Mouse (Mus musculus): ENCODE results near the gene Yjefn3. TPM values are rescaled to one million over a fixed set of nuclear protein-coding genes. Genes with fewer than 3 reads are reported as not detected.

Gene Yjefn3
- total RNA-seq, 2 experiments from 2014 or later = 9.0 to 9.5 TPM

- DNase-seq = no peak
Measured at GRCm38 (mm10) chr8:69880841-69881240, 21.7 kb downstream of the Yjefn3 start.

- no peak for DNase-seq
Measured at GRCm38 (mm10) chr8:69879678-69880077, 22.8 kb downstream of the Yjefn3 start.

- DNase-seq = peak; percentile 58
Measured at GRCm38 (mm10) chr8:69877992-69878391, 24.5 kb downstream of the Yjefn3 start.

GRCm38 (mm10) chr8:69877396-69877795, 25.1 kb downstream of the Yjefn3 start:
- DNase-seq = no peak

GRCm38 (mm10) chr8:69876967-69877366, 25.5 kb downstream of the Yjefn3 start:
- DNase-seq = no peak

GRCm38 (mm10) chr8:69876097-69876496, 26.4 kb downstream of the Yjefn3 start:
- peak; percentile 41 for DNase-seq

GRCm38 (mm10) chr8:69874654-69875053, 27.9 kb downstream of the Yjefn3 start:
- DNase-seq = peak; percentile 63

GRCm38 (mm10) chr8:69874155-69874554, 28.4 kb downstream of the Yjefn3 start:
- peak; percentile 81 for DNase-seq

GRCm38 (mm10) chr8:69870907-69871306, 31.6 kb downstream of the Yjefn3 start:
- DNase-seq = no peak

- no peak for DNase-seq
Measured at GRCm38 (mm10) chr8:69870003-69870765, 32.3 kb downstream of the Yjefn3 start.

GRCm38 (mm10) chr8:69867696-69868326, 34.7 kb downstream of the Yjefn3 start:
- DNase-seq = no peak

- DNase-seq = no peak
Measured at GRCm38 (mm10) chr8:69864180-69864579, 38.3 kb downstream of the Yjefn3 start.

- DNase-seq = no peak
Measured at GRCm38 (mm10) chr8:69863387-69864020, 39.0 kb downstream of the Yjefn3 start.

GRCm38 (mm10) chr8:69861251-69861650, 41.3 kb downstream of the Yjefn3 start:
- no peak for DNase-seq

- no peak for DNase-seq
Measured at GRCm38 (mm10) chr8:69860807-69861206, 41.7 kb downstream of the Yjefn3 start.

GRCm38 (mm10) chr8:69853869-69854268, 48.6 kb downstream of the Yjefn3 start:
- no peak for DNase-seq

- DNase-seq = no peak
Measured at GRCm38 (mm10) chr8:69850926-69851506, 51.5 kb downstream of the Yjefn3 start.

- no peak for DNase-seq
Measured at GRCm38 (mm10) chr8:69849899-69850298, 52.6 kb downstream of the Yjefn3 start.

GRCm38 (mm10) chr8:69848951-69849350, 53.6 kb downstream of the Yjefn3 start:
- DNase-seq = no peak

- DNase-seq = no peak
Measured at GRCm38 (mm10) chr8:69847167-69848065, 55.1 kb downstream of the Yjefn3 start.
